Comparison of ENCODE assay signal across 12 mouse cellular contexts in genomic region chr19:6310181-6310580, GRCm38 (mm10). TPM values are rescaled to one million over a fixed set of nuclear protein-coding genes. Genes with fewer than 3 reads are reported as not detected.
A peak's percentile ranks its signal among the peaks of the same experiment; 100 is the strongest.
DNase-seq lines count a peak whose midpoint lies in the region.
"Had no signal": no experiment of that assay in that cellular context is flagged by ENCODE, and none has a peak within 500 bp of the region (broad histone marks: within the 10 kb centered on the region; RNA-seq: fewer than 3 reads in every experiment).

No protein-coding gene starts in this region.

- DNase-seq in cerebellum, adult 18-20 months: peak; percentile 54 to 67
- no peak for DNase-seq in cerebellum, adult 8-10 months
- DNase-seq in cerebellum, adult 9-10 months: peak; percentile 72
- DNase-seq in cerebellum, postnatal 10 days: no peak
- peak; percentile 59 to 69 for DNase-seq in cerebellum, postnatal 25 days
- DNase-seq in cerebellum, postnatal 14 days: no peak
- peak; percentile 50 to 59 for DNase-seq in cerebellum, postnatal 36 days
- no peak for DNase-seq in layer of hippocampus, adult 18-20 months (ENCODE audit: low spot score in 2 of 2)
- DNase-seq: adrenal gland, adult 2 months; adrenal gland, postnatal 10 days; adrenal gland, postnatal 25 days; forebrain, postnatal 0 days had no signal

RNA-seq across cellular contexts. Expression of gene Cdc42bpg, which starts 3.9 kb away (rescaled TPM):
- 1 to 10 TPM; 4.8 to 5.6 TPM for total RNA-seq in layer of hippocampus, adult 18-20 months (2021)

RNA-seq across cellular contexts. Expression of gene Men1, which starts 24.6 kb away (rescaled TPM):
- total RNA-seq in layer of hippocampus, adult 18-20 months (2021): 10 to 100 TPM; 63.0 to 71.3 TPM

RNA-seq across cellular contexts. Expression of gene Map4k2, which starts 30.8 kb away (rescaled TPM):
- total RNA-seq in layer of hippocampus, adult 18-20 months (2021): 10 to 100 TPM; 82.2 to 89.6 TPM

RNA-seq across cellular contexts. Expression of gene Ehd1, which starts 33.7 kb away (rescaled TPM):
- total RNA-seq in layer of hippocampus, adult 18-20 months (2021): 10 to 100 TPM; 86.6 to 88.0 TPM

RNA-seq across cellular contexts. Expression of gene Sf1, which starts 53.3 kb away (rescaled TPM):
- total RNA-seq in layer of hippocampus, adult 18-20 months (2021): 100 to 1,000 TPM; 196 to 207 TPM

Comparison
In these comparisons a context has a peak if more than half of its experiments do, and no peak if none do; other contexts are left out.
1. DNase-seq: peak in cerebellum, adult 18-20 months (2 of 2), cerebellum, adult 9-10 months (single experiment), cerebellum, postnatal 25 days (2 of 2) and cerebellum, postnatal 36 days (2 of 2); none in cerebellum, adult 8-10 months (single experiment), cerebellum, postnatal 10 days (0 of 2), cerebellum, postnatal 14 days (0 of 2) and layer of hippocampus, adult 18-20 months (0 of 2).